Mouse (Mus musculus): ENCODE results near the gene Olfr1051. TPM values are rescaled to one million over a fixed set of nuclear protein-coding genes. Genes with fewer than 3 reads are reported as not detected.

Gene Olfr1051
- polyA plus RNA-seq (2012; ENCODE audit: low replicate concordance) = not detected in 2 replicates

DNA sequence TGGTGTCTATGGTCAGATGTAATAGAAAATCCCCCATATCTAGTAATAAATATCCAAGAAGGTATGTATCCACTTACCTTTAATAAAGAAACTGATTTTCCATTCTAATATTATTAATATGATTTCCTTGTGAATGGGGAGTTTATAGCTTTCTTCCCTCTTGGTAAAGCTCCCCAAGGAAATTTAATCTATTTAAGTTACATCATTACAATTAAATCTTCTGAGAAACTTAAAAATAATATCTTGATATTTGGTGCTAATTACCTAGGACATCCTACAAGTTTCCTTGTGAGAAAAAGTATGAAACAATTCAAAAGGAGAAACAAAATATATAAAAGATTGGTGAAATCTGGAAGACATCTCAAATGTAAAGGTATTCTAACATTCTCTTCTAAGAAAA lies at the start of gene Olfr1051:
Gene Olfr1051, minus strand, starts transcription at position 101 of the 400 bp plus-strand sequence.

DNA sequence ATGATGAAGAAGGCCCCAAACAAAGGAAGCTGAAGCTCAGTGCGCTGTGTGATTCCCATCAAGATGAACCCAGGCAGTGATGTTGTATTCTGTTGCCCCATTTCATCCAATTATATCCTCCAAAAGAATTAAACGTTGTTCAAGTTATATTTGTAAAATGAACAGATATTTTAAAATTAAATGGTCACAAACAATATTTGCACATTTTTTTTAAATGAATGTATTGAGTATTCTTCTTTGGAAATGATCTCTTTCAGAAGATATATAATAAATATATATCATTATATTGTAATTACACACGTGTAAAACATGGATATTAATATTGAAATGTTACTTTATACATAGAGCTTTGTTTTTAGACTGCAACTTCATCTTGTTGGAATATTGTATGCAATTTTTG lies 36.3 kb upstream of the Olfr1051 start, which contains the start of gene Olfr1053:
Gene Olfr1053, minus strand, starts transcription at position 101 of the 400 bp plus-strand sequence.

DNA sequence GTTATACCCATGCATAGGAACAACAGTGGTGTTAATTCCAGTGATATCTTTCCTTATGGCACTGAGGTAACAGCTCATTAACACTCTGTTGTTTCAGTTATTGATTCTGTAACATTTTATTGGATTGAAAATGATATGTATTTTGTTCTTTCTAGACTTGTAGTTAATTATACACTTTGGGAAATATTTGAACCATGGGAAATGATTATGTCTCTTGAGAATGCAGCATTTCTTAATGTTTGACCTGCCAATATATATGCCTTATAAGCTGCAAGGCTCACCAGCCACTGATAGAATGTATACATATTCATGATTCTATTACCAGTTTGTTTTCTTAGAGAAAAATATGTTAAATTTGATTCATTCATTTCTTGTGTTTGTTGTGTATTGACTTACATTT lies 13.3 kb upstream of the Olfr1051 start, which contains the start of gene Olfr1052:
Gene Olfr1052, plus strand, starts transcription at position 301 of the 400 bp plus-strand sequence.

DNA sequence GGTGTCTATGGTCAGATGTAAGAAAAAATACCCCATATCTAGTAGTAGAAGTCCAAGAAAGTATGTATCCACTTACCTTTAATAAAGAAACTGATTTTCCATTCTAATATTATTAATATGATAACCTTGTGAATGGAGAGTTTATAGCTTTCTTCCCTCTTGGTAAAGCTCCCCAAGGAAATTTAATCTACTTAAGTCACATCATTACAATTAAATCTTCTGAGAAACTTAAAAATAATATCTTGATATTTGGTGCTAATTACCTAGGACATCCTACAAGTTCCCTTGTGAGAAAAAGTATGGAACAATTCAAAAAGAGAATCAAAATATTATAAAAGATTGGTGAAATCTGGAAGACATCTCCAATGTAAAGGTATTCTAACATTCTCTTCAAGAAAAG lies 20.7 kb downstream of the Olfr1051 start, which contains the start of gene Olfr1049:
Gene Olfr1049, minus strand, starts transcription at position 101 of the 400 bp plus-strand sequence.

DNA sequence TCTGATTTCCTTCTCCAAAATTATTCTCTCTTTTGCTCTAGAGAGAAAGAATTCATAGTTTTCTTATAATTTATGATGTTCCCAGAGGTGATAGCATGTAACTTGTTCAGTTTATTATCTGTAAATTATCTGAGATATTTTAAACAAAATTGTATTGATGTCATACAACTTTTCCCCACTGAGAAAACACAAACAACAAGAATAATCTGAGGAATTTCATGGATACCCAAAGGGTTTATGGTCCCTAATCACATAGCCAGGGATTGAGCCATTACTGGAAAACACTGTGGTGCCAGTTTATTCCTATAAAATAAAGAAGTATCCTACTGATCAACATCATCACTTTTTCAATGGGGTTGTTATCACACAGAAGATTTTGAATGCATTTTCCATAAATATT lies 38.7 kb downstream of the Olfr1051 start, which contains the start of gene Olfr1048:
Gene Olfr1048, minus strand, starts transcription at position 101 of the 400 bp plus-strand sequence.

DNA sequence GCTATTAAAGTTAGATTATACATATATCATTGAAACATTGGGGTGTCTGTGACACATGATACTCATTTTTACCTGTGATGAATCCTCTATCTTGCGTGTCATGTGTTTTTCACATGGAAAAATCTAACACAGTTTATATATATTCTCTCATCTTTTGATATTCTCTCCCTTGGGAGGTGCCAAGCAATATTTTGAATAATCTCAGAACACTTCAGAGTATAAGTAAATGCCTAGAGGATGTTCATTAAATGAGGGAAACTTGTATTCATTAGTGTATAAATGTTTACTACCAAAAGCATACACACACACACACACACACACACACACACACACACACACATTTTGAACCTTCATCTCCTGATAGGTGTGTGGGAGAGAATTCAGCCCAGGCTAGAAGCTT lies 47.6 kb downstream of the Olfr1051 start, which contains the start of gene Olfr1047:
Gene Olfr1047, minus strand, starts transcription at position 101 of the 400 bp plus-strand sequence.

Other genes with a start within 250 kb of the Olfr1051 start
- gene Olfr1034, start 233.2 kb downstream of the Olfr1051 start, polyA plus RNA-seq (2012; ENCODE audit: low replicate concordance) = not detected in 2 replicates
- gene Olfr1036, start 205.1 kb downstream of the Olfr1051 start, polyA plus RNA-seq (2012; ENCODE audit: low replicate concordance) = not detected in 2 replicates
- gene Olfr1037, start 191.7 kb downstream of the Olfr1051 start, polyA plus RNA-seq (2012; ENCODE audit: low replicate concordance) = not detected in 2 replicates
- not detected in 2 replicates for gene Olfr1039, start 143.2 kb downstream of the Olfr1051 start, polyA plus RNA-seq (2012; ENCODE audit: low replicate concordance)
- not detected in 2 replicates for gene Olfr1040, start 132.4 kb downstream of the Olfr1051 start, polyA plus RNA-seq (2012; ENCODE audit: low replicate concordance)
- gene Olfr1042, start 117.2 kb downstream of the Olfr1051 start, polyA plus RNA-seq (2012; ENCODE audit: low replicate concordance) = not detected in 2 replicates
- gene Olfr1043, start 111.6 kb downstream of the Olfr1051 start, polyA plus RNA-seq (2012; ENCODE audit: low replicate concordance) = not detected in 2 replicates
- 0.09 TPM in 1 of 2 replicates, not detected in the other for gene Olfr1044, start 101.3 kb downstream of the Olfr1051 start, polyA plus RNA-seq (2012; ENCODE audit: low replicate concordance)
- not detected in 2 replicates for gene Olfr52, start 93.4 kb downstream of the Olfr1051 start, polyA plus RNA-seq (2012; ENCODE audit: low replicate concordance)
- not detected in 2 replicates for gene Olfr1045, start 76.1 kb downstream of the Olfr1051 start, polyA plus RNA-seq (2012; ENCODE audit: low replicate concordance)
- not detected in 2 replicates for gene Olfr1046, start 59.8 kb downstream of the Olfr1051 start, polyA plus RNA-seq (2012; ENCODE audit: low replicate concordance)
- not detected in 2 replicates for gene Olfr1047, start 47.7 kb downstream of the Olfr1051 start, polyA plus RNA-seq (2012; ENCODE audit: low replicate concordance)
- not detected in 2 replicates for gene Olfr1048, start 38.8 kb downstream of the Olfr1051 start, polyA plus RNA-seq (2012; ENCODE audit: low replicate concordance)
- gene Olfr1049, start 20.8 kb downstream of the Olfr1051 start, polyA plus RNA-seq (2012; ENCODE audit: low replicate concordance) = not detected in 2 replicates
- gene Olfr1052, start 13.4 kb upstream of the Olfr1051 start, polyA plus RNA-seq (2012; ENCODE audit: low replicate concordance) = not detected in 2 replicates
- gene Olfr1053, start 36.2 kb upstream of the Olfr1051 start, polyA plus RNA-seq (2012; ENCODE audit: low replicate concordance) = not detected in 2 replicates
- gene Olfr1054, start 56.3 kb upstream of the Olfr1051 start, polyA plus RNA-seq (2012; ENCODE audit: low replicate concordance) = not detected in 2 replicates
- gene Olfr1055, start 71.2 kb upstream of the Olfr1051 start, polyA plus RNA-seq (2012; ENCODE audit: low replicate concordance) = not detected in 2 replicates
- gene Olfr1056, start 83.4 kb upstream of the Olfr1051 start, polyA plus RNA-seq (2012; ENCODE audit: low replicate concordance) = not detected in 2 replicates
- gene Olfr1057, start 99.3 kb upstream of the Olfr1051 start, polyA plus RNA-seq (2012; ENCODE audit: low replicate concordance) = not detected in 2 replicates
- gene Olfr1058, start 109.5 kb upstream of the Olfr1051 start, polyA plus RNA-seq (2012; ENCODE audit: low replicate concordance) = not detected in 2 replicates
- not detected in 2 replicates for gene Olfr1061, start 135.0 kb upstream of the Olfr1051 start, polyA plus RNA-seq (2012; ENCODE audit: low replicate concordance)
- gene Olfr1062, start 147.7 kb upstream of the Olfr1051 start, polyA plus RNA-seq (2012; ENCODE audit: low replicate concordance) = not detected in 2 replicates
- gene Olfr1065, start 171.5 kb upstream of the Olfr1051 start, polyA plus RNA-seq (2012; ENCODE audit: low replicate concordance) = not detected in 2 replicates
- not detected in 2 replicates for gene Olfr1066, start 177.2 kb upstream of the Olfr1051 start, polyA plus RNA-seq (2012; ENCODE audit: low replicate concordance)
- not detected in 2 replicates for gene Olfr228, start 208.3 kb upstream of the Olfr1051 start, polyA plus RNA-seq (2012; ENCODE audit: low replicate concordance)
- gene Olfr1076, start 229.4 kb upstream of the Olfr1051 start, polyA plus RNA-seq (2012; ENCODE audit: low replicate concordance) = not detected in 2 replicates